Mouse (Mus musculus) liver, postnatal 0 days (tissue): ENCODE measurements around the gene Traf3.

Experiments used
- CTCF ChIP-seq: sonication (generic); IDR thresholded peaks from 2 replicates; pipeline ENCODE4 v1.5.1; 2016; ENCODE audit warnings: antibody characterized with exemption, low read depth
- EP300 ChIP-seq: IDR thresholded peaks from 2 replicates; pipeline ENCODE4 v1.6.1; 2016; ENCODE audit warnings: antibody characterized with exemption, low read depth, mild to moderate bottlenecking

DNA sequence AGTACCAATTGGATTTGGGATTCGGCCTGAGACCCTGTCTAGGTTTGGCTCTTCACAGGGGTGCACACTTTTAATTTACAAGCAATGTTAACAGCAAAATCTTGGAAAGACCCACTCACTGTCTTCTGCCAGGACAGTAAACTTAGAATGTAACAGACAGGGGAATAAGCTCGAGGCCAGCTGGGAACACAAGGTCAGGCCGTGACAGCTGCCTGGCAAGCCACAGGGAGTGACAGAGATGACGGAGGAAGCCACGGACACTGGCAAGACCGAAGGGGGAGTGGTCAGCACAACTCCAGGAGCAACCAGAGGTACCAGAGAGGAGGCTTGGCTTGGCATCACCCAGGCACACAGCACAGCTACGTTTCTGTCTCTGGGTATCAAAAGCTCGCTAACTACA is 140.7 kb downstream of the Traf3 start:
- TF ChIP-seq CTCF (no peak), EP300 (no peak)
